Mouse (Mus musculus) erythroblast, embryonic 14.5 days (primary cell): ENCODE results near the gene Elf2.
"Not testable (repeated sequence)": the region's sequence is repeated elsewhere in the genome, so short reads cannot be mapped to it uniquely, and the experiment has no call there.

ENCODE experiments used
- GATA1 ChIP-seq: IDR thresholded peaks from 2 replicates; pipeline ENCODE4 v1.6.1; 2012; ENCODE audit warnings: low read length, inconsistent platforms, mixed read lengths
- TAL1 ChIP-seq: IDR thresholded peaks from 3 replicates; pipeline ENCODE4 v1.6.1; 2012; ENCODE audit warnings: low read length, inconsistent platforms, mixed read lengths

DNA sequence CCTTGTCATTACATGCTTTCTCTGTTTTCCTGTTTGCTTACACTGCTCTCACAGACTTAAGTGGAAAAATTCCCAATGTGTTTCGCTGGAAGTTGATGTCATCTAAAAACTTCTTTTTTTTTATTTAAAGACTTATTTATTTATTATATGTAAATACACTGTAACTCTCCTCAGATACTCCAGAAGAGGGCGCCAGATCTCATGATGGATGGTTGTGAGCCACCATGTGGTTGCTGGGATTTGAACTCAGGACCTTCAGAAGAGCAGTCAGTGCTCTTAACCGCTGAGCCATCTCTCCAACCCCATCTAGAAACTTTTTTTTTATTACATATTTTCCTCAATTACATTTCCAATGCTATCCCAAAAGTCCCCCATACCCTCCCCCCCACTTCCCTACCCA lies 22.4 kb downstream of the Elf2 start:
- TF ChIP-seq TAL1, GATA1: not testable (repeated sequence)
